Mouse (Mus musculus) C2C12 (cell line): ENCODE results near the gene Nabp1.

Experiments used
- CEBPB ChIP-seq: IDR thresholded peaks from one replicate; pipeline ENCODE4 v1.6.1; 2011; ENCODE audit warnings: low read depth, mild to moderate bottlenecking, control low read depth, moderate library complexity
- CTCF ChIP-seq: IDR thresholded peaks from one replicate; pipeline ENCODE4 v1.5.1; 2011; ENCODE audit not compliant: control insufficient read depth, insufficient read depth, insufficient read length
- FOSL1 ChIP-seq: IDR thresholded peaks from one replicate; pipeline ENCODE4 v1.8.0; 2011; ENCODE audit warnings: mild to moderate bottlenecking, low read length; ENCODE audit not compliant: poor library complexity, insufficient read depth, severe bottlenecking
- MAX ChIP-seq: IDR thresholded peaks from one replicate; pipeline ENCODE4 v1.6.1; 2011; ENCODE audit warnings: mild to moderate bottlenecking, control low read depth
- MYOD1 ChIP-seq: IDR thresholded peaks from one replicate; pipeline ENCODE4 v1.6.1; 2011; ENCODE audit warnings: low read depth; ENCODE audit not compliant: control insufficient read depth, insufficient read length
- MYOG ChIP-seq: IDR thresholded peaks from one replicate; pipeline ENCODE4 v1.6.1; 2011; ENCODE audit not compliant: control insufficient read depth, insufficient read length; ENCODE audit errors: extremely low read depth
- USF1 ChIP-seq: IDR thresholded peaks from one replicate; pipeline ENCODE4 v1.6.1; 2011; ENCODE audit warnings: low read depth, mild to moderate bottlenecking, control low read depth, moderate library complexity

DNA sequence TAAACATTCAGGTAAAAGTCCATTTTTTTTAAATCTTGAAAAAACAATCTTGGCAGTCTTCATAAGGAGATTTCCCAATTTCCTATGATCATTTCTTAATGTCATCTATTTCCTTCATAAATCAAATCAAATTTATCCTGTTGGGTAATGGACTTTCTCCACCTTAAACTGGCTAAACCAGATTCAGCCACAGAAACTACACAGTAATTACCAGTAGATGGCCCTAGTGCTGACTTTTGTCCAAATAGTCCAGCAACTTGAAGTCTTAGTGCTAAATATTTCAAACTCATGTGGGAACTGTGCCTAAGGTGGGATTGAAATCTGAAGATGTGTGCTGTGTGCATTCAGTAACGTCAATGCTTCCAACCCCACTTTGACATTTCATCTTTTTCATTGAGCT lies 11.8 kb downstream of the Nabp1 start:
- no peak for TF ChIP-seq CTCF
- no peak for TF ChIP-seq MYOD1
- TF ChIP-seq MAX: no peak
- TF ChIP-seq CEBPB: no peak
- TF ChIP-seq USF1: no peak
- no peak for TF ChIP-seq MYOG
- no peak for TF ChIP-seq FOSL1
